Mouse (Mus musculus) lung, embryonic 15.5 days (tissue): ENCODE measurements around the gene 2610528J11Rik. TPM values are rescaled to one million over a fixed set of nuclear protein-coding genes. Genes with fewer than 3 reads are reported as not detected.
"Not testable (repeated sequence)": the region's sequence is repeated elsewhere in the genome, so short reads cannot be mapped to it uniquely, and the experiment has no call there.

Experiments
- ATAC-seq: fragments of 200-750 bp; cut with Nextera tagmentation; 2 replicates; pipeline ENCODE4 v1.8.0; 2017; ENCODE audit warnings: moderate number of reproducible peaks, borderline replicate concordance; ENCODE audit not compliant: low FRiP score, low TSS enrichment; ENCODE audit errors: extremely low read depth
- H3K27ac ChIP-seq: fragments of 300-500 bp; sonication (generic); 2 replicates; pipeline ENCODE4 v1.5.1; 2015; ENCODE audit warnings: moderate library complexity, mild to moderate bottlenecking, inconsistent platforms
- H3K27me3 ChIP-seq: fragments of 300-500 bp; sonication (generic); 2 replicates; pipeline ENCODE4 v1.6.1; 2015; ENCODE audit warnings: inconsistent platforms
- H3K36me3 ChIP-seq: fragments of 300-500 bp; sonication (generic); 2 replicates; pipeline ENCODE4 v1.6.1; 2015; ENCODE audit warnings: inconsistent platforms
- H3K4me1 ChIP-seq: fragments of 300-500 bp; sonication (generic); 2 replicates; pipeline ENCODE4 v1.6.1; 2015; ENCODE audit warnings: inconsistent platforms
- H3K4me2 ChIP-seq: fragments of 300-500 bp; sonication (generic); 2 replicates; pipeline ENCODE4 v1.6.1; 2015; ENCODE audit warnings: inconsistent platforms, mild to moderate bottlenecking, moderate library complexity
- H3K4me3 ChIP-seq: fragments of 300-500 bp; sonication (generic); 2 replicates; pipeline ENCODE4 v1.5.1; 2015; ENCODE audit warnings: mild to moderate bottlenecking, inconsistent platforms
- H3K9ac ChIP-seq: fragments of 300-500 bp; sonication (generic); 2 replicates; pipeline ENCODE4 v1.6.1; 2015; ENCODE audit warnings: inconsistent platforms
- H3K9me3 ChIP-seq: fragments of 300-500 bp; sonication (generic); 2 replicates; pipeline ENCODE4 v1.6.1; 2016; ENCODE audit warnings: inconsistent platforms
- WGBS: fragments of 180-500 bp; shearing (Covaris S2); methylation state at CpG from one replicate; pipeline ENCODE4 v1.1.7; 2015; 5-methylcytosine and 5-hydroxymethylcytosine counted together
- polyA plus RNA-seq: library from polyadenylated mRNA; unstranded; fragments of >200 nt; fragmentation: Nextera tagmentation; extraction: Ambion mirVana; gene quantifications from 2 replicates; pipeline ENCODE4 v1.2.1, GENCODE M21; 2015

The 2610528J11Rik gene
- polyA plus RNA-seq: 12.9 and 13.1 TPM in 2 replicates

DNA sequence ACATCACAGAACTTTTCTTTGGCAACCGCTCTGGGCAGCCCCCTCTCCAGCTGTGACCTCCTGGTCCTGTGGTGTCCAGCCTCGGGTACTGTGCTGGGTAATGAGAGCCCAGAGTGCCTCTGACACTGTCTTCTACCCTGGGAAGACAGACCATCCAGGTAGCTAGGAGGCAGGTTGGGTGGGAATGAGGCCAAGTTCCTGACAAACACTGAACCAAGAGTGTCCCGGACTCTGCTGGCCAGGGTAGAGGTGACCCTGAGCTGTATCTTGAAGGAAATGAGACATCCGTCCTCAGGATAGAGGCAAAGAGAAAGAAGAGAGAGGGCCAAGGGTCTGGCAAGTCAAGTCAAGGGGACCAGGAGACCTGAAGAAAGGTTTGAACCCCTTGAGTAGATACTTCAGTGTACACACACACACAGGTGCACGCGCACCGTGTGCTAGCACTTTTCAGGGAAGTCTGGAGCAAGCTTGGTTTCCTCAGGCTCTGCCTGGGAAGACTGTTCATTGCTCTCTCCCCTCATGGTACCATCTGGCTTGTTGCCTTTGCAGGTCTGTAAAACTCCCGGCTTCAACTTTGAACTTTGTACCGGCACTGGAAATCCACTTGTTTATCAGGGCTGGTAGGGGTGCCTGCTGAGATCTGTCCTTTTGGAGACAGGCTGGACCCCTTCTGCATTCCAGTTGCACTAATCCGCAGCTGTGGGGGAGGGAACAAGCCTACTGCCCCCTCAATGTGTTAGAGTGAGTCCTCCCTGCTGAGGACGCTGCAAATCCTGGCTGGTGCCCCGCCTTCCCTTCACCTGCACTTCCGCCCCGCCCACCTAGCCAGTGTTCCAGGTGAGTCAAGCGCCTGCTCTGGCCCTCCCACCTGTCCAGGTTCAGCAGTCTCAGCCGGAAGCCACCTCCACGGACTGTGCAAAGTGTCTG, at the start of gene 2610528J11Rik:
2610528J11Rik (plus strand) TSS at position 592 of the 927 bp plus-strand sequence.
- Histone ChIP-seq H3K27me3 (no peaks in the 10 kb centered on the region), H3K4me2 (peak within 1 kb of the TSS; percentile 51), H3K4me1 (peaks cover 9% of the 10 kb centered on the region; the same call in 1 of the 2 replicates), H3K36me3 (no peaks in the 10 kb centered on the region), H3K9me3 (no peaks in the 10 kb centered on the region), H3K9ac (peak within 1 kb of the TSS; percentile 36), H3K27ac (peak within 1 kb of the TSS; percentile 24; the same call in 1 of the 2 replicates), H3K4me3 (peak within 1 kb of the TSS; percentile 40)
- WGBS: 30% methylated on average over 17 of the region's 17 CpGs
- peak; percentile 56; the same call in 1 of the 2 replicates for ATAC-seq

GRCm38 (mm10) chr4:118489717-118490132, 37.1 kb upstream of the 2610528J11Rik start, which contains the start of gene Tie1:
Gene Tie1 (minus strand): TSS chr4:118490061.
- Histone ChIP-seq H3K9ac (0 out of 2 replicates have a peak within 1 kb of the TSS, but pooled peaks have one; percentile 10), H3K36me3 (no peaks in the 10 kb centered on the region)

GRCm38 (mm10) chr4:118490461-118490860, 36.3 kb upstream of the 2610528J11Rik start:
- 69% methylated on average over 10 of the region's 10 CpGs for WGBS
- H3K36me3 ChIP-seq: no peaks in the 10 kb centered on the region
- no peaks in the 10 kb centered on the region for H3K27me3 ChIP-seq
- H3K4me1 ChIP-seq: no peaks in the 10 kb centered on the region
- H3K9me3 ChIP-seq: no peaks in the 10 kb centered on the region
- no peak overlapping the region for H3K4me3 ChIP-seq
- H3K4me2 ChIP-seq: no peak overlapping the region
- no peak overlapping the region for H3K9ac ChIP-seq
- peak overlapping the region; percentile 32; the same call in 1 of the 2 replicates for H3K27ac ChIP-seq
- ATAC-seq: no peak

More at GRCm38 (mm10) chr4:118489717-118490132, 37.1 kb upstream of the 2610528J11Rik start, which contains the start of gene Tie1:
- Histone ChIP-seq H3K4me3 (peak within 1 kb of the TSS; percentile 28), H3K4me2 (peak within 1 kb of the TSS; percentile 44), H3K4me1 (no peaks in the 10 kb centered on the region), H3K27me3 (no peaks in the 10 kb centered on the region), H3K9me3 (no peaks in the 10 kb centered on the region), H3K27ac (peak within 1 kb of the TSS; percentile 53; the same call in 1 of the 2 replicates)
- 58% methylated on average over 8 of the region's 8 CpGs for WGBS
- peak; percentile 94 for ATAC-seq

- H3K4me2 ChIP-seq: no peak overlapping the region
- no peaks in the 10 kb centered on the region for H3K4me1 ChIP-seq
- H3K9me3 ChIP-seq: no peaks in the 10 kb centered on the region
- H3K27ac ChIP-seq: no peak overlapping the region
- no peaks in the 10 kb centered on the region for H3K36me3 ChIP-seq
- H3K4me3 ChIP-seq: no peak overlapping the region
- ATAC-seq: no peak
- no peaks in the 10 kb centered on the region for H3K27me3 ChIP-seq
- no peak overlapping the region for H3K9ac ChIP-seq
- 50% methylated on average over 6 of the region's 6 CpGs for WGBS
Observed at GRCm38 (mm10) chr4:118500171-118500724, 26.6 kb upstream of the 2610528J11Rik start.

DNA sequence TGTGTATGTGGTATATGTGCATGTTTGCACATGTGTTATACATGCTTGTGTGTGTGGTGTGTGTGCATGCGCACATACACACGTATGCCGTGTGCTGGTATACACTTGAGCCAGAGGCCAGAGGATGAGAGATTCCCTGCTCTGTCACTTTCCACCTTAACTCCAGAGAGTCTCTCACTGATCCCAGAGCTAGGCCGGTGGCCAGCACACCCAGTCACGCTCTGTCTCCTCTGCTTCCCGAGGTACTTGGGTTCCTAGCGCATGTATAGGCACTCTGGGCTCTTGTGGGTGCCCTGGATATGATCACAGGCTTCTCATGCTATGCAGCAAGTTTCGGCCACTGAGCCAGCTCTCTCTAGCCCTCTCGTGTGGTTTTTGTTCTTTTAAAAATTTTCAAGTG, 26.0 kb upstream of the 2610528J11Rik start:
- ATAC-seq: no peak
- Histone ChIP-seq H3K4me1 (no peaks in the 10 kb centered on the region), H3K4me2 (no peak overlapping the region), H3K27ac (no peak overlapping the region), H3K36me3 (no peaks in the 10 kb centered on the region), H3K9me3 (no peaks in the 10 kb centered on the region), H3K27me3 (no peaks in the 10 kb centered on the region), H3K4me3 (no peak overlapping the region), H3K9ac (no peak overlapping the region)
- WGBS: 56% methylated on average over 9 of the region's 9 CpGs

DNA sequence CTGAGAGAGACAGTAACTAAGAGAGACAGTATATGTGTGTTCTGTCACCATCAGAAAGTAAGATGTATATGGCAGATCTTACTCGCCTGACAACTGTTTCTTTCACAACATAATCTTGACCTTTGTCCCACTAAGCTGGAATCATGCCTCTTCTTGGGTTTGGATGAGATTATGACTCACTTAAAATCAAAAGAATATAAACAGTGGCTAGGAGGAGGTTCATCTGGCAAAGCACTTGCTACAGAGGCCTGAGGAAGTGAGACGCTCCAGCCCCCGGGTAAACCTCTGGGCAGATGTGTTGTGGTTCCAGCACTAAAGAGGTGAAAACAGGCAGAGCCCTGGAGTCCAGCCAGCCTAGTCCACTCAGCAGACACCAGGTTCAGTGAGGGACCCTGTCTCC, 21.2 kb upstream of the 2610528J11Rik start:
- Histone ChIP-seq H3K27ac (no peak overlapping the region), H3K27me3 (no peaks in the 10 kb centered on the region), H3K9ac (no peak overlapping the region), H3K4me1 (peaks cover 7% of the 10 kb centered on the region; the same call in 1 of the 2 replicates), H3K4me3 (no peak overlapping the region), H3K9me3 (no peaks in the 10 kb centered on the region), H3K36me3 (no peaks in the 10 kb centered on the region), H3K4me2 (no peak overlapping the region)
- no peak for ATAC-seq
- 28% methylated on average over 3 of the region's 3 CpGs for WGBS

GRCm38 (mm10) chr4:118507171-118507570, 19.6 kb upstream of the 2610528J11Rik start:
- not testable (repeated sequence) for H3K9me3 ChIP-seq, H3K27ac ChIP-seq, H3K9ac ChIP-seq, H3K27me3 ChIP-seq, H3K4me2 ChIP-seq, H3K4me1 ChIP-seq, ATAC-seq, H3K4me3 ChIP-seq, H3K36me3 ChIP-seq
- 91% methylated on average over 1 of the region's 1 CpGs for WGBS

GRCm38 (mm10) chr4:118509050-118509449, 17.7 kb upstream of the 2610528J11Rik start:
- Histone ChIP-seq H3K9ac (no peak overlapping the region), H3K27ac (no peak overlapping the region), H3K9me3 (no peaks in the 10 kb centered on the region), H3K4me2 (no peak overlapping the region), H3K36me3 (no peaks in the 10 kb centered on the region), H3K4me1 (peaks cover 7% of the 10 kb centered on the region; the same call in 1 of the 2 replicates), H3K27me3 (no peaks in the 10 kb centered on the region), H3K4me3 (no peak overlapping the region)
- WGBS: 23% methylated on average over 6 of the region's 6 CpGs
- no peak for ATAC-seq

GRCm38 (mm10) chr4:118516699-118517496, 9.9 kb upstream of the 2610528J11Rik start:
- Histone ChIP-seq H3K9ac (no peak overlapping the region), H3K4me2 (no peak overlapping the region)
- no peak for ATAC-seq

DNA sequence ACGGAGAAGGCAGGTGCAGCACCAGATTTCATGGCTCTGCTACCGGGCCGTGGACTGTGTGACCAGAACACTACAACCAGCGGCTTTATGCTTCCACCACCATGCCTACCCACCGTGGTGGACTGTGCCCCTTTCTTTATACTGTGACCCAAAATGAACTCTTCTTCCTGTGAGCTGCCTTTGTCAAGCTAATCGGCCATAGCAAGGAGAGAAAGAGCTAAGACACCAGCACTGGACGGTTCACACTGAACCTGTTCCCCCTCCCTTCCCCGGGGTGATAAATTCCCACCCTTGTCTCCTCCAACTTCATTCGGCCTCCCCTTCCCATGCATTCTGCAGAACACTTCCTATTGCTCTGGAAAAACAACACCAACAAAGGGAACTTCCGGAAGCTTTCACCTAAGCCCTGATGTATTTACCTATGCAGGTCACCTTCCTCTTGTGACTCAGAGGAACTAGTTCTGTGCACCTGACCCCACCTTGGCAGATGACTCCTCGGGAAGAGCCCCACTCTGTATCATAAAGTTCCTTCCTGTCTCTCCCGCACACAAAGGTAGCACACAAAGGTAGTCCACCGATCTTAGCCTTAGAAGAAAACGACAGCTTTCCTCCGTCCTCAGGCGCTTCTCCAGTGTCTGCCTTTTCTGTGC, 9.2 kb upstream of the 2610528J11Rik start:
- no peaks in the 10 kb centered on the region for H3K36me3 ChIP-seq
- peaks cover 9% of the 10 kb centered on the region; the same call in 1 of the 2 replicates for H3K4me1 ChIP-seq
- H3K4me3 ChIP-seq: no peak overlapping the region
- H3K27ac ChIP-seq: no peak overlapping the region
- no peaks in the 10 kb centered on the region for H3K9me3 ChIP-seq
- no peak for ATAC-seq
- WGBS: 43% methylated on average over 16 of the region's 16 CpGs
- no peaks in the 10 kb centered on the region; the same call in 1 of the 2 replicates for H3K27me3 ChIP-seq
- no peak overlapping the region for H3K4me2 ChIP-seq
- no peak overlapping the region for H3K9ac ChIP-seq

More at GRCm38 (mm10) chr4:118516699-118517496, 9.9 kb upstream of the 2610528J11Rik start:
- no peaks in the 10 kb centered on the region for H3K9me3 ChIP-seq
- WGBS: 12% methylated on average over 20 of the region's 20 CpGs
- peaks cover 9% of the 10 kb centered on the region; the same call in 1 of the 2 replicates for H3K4me1 ChIP-seq
- H3K27ac ChIP-seq: no peak overlapping the region
- no peak overlapping the region for H3K4me3 ChIP-seq
- H3K27me3 ChIP-seq: no peaks in the 10 kb centered on the region; the same call in 1 of the 2 replicates
- H3K36me3 ChIP-seq: no peaks in the 10 kb centered on the region

DNA sequence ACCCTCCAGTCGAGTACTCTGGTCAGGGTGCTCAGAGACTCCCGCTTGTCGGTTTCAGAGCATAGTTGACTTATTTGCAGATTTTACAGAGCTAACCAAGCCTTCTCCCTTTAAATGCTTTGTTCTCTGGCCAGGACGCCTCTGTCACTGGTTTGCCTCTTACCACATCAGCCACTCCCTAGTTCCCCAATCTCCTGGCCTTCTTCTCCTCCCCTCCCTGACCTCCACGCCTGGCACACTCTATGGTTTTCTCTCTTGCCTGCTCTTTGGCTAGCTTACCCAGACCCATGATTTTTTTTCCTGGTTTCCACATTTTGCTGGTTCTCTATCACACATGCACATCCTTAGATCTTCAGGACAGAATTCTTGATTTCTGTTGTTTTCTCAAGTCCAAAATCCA, 8.6 kb upstream of the 2610528J11Rik start:
- no peaks in the 10 kb centered on the region for H3K9me3 ChIP-seq
- peaks cover 9% of the 10 kb centered on the region; the same call in 1 of the 2 replicates for H3K4me1 ChIP-seq
- no peaks in the 10 kb centered on the region; the same call in 1 of the 2 replicates for H3K27me3 ChIP-seq
- 55% methylated on average over 5 of the region's 5 CpGs for WGBS
- H3K36me3 ChIP-seq: no peaks in the 10 kb centered on the region
- H3K27ac ChIP-seq: no peak overlapping the region
- no peak overlapping the region for H3K4me3 ChIP-seq
- H3K9ac ChIP-seq: no peak overlapping the region
- H3K4me2 ChIP-seq: no peak overlapping the region
- ATAC-seq: no peak
